Mouse (Mus musculus): ENCODE measurements around the gene Gpr55. TPM values are rescaled to one million over a fixed set of nuclear protein-coding genes. Genes with fewer than 3 reads are reported as not detected.

Gene Gpr55
- total RNA-seq, 2 experiments from 2014 or later: not detected

DNA sequence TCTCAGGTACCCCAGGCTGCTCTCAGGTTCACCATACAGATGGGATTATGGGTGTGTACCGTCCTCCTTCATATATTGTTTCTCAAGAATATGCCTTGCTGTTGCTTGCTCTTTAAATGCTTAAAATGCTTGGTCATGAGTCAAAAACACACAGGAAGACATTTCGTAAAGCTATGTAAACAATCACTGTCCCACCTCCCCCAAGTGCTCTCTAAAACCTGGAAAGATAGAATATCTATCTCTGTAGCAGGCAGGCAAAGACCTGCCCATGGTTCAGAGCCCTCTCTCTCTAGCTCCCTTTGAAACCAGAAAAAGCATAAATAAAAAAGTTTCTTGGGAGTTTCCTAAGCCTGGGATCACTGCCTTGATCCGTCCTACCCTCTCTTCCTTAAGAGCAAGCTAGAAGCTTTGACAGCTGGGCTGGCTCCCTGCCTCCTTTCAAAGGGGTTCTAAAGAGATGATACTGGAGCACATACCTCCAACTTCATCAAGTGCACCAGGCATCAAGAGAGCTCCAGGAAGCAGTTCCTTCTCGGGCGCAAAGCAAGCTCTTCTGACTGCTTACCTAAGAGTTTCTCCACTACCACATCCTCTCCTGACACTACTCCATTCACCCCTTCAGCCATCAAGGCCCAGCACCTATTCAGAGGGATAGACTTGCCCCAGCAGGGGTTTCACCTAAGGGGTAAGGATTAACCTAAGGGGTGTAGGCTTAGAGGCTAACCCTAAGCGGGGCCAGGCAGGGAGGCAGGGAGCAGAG is 1.5 kb downstream of the Gpr55 start:
- intact Hi-C loops (cut with DNase I): no loop called here
- no peak for DNase-seq

DNA sequence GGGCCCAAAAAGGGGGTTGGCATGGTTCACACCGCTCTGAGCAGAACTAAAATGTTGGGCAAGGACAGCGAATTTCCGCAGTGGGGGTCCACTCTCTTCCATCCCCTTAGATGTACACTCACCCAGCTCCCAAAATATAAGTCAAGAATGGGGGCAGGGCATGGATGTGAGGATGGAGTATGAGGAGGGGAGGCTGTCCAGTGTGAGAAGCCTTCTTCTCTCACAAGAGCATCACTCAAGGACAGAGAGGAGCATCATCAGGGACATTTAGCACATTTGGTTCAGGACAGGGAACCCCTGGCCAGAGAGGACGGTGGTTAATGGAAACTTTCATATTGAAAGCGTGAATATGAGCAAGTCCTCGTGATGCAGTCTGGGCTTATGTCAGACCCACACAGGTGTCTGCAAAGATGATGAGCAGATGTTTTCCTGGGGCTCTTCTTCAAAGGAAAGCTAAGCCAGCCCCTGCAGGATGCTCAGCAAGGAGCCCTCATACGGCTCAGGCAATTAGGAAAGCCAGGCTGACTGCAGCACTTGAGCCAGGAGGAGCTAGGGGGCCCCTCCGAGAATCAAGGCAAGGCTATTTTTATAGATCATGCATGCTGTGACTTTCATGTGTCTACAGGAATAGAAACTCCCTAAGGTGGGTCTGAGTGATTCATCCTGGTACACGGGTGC is 2.7 kb downstream of the Gpr55 start:
- no peak for DNase-seq
- intact Hi-C loops (cut with DNase I): no loop called here

DNA sequence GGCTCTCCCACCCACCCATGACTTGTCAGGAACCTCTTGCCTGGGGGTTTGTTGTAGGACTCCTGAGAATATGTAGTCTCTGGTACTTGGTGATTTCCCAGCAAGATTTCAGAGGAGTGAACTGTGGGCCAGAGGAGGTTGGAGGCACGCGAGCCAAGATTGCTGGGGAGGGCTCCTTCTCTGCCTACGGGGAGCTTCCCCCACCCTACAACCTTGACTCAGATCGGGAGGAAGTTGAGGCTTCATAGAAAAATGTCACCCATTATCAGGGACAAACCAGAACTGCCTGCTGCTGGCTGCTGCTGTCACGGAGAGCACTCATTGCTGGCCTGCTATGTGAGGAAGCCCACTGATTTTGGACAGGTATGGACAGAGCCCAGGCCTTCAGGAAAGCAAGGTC is 3.5 kb downstream of the Gpr55 start:
- intact Hi-C loops (cut with DNase I): no loop called here

DNA sequence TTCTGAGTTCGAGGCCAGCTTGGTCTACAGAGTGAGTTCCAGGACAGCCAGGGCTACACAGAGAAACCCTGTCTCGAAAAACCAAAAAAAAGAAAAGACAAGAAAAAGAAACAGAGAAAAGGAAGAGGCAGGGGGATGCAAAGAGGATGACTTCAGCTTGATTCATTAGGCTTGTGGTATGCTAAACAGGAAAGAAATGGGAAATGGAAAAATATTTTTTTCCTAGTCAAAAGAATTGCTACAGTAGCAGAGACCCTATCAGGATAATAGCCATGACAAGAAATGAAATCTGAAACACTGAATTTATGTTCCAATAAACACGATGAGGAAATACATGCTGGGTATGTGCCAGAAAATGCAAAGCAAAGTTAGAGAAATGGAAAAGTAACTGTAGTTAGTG is 5.7 kb downstream of the Gpr55 start:
- DNase-seq: no peak

More for the DNA sequence above, 3.5 kb downstream of the Gpr55 start:
- DNase-seq: no peak

GRCm38 (mm10) chr1:85949085-85949684 is 11.6 kb downstream of the Gpr55 start:
- no peak for DNase-seq
- intact Hi-C loops (cut with DNase I): no loop called here

More for the DNA sequence above, 5.7 kb downstream of the Gpr55 start:
- intact Hi-C loops (cut with DNase I): no loop called here

DNA sequence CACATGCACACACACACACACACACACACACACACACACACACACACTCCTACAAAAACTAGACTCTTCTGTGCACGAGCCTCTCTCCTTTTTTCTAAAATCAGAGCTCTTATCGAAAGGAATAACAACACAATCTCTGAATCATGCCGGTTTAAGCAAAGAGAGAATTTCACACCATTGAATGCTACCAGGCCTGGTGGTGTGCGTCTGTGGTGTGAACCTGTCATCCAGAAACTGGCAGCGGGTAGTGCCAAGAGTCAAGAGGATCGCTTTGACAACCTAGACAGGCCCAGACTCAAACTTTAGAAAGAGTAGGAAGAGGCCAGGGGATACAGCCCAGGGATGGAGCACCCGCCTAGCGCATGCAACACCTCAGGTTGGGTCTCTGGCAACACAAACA is 18.5 kb downstream of the Gpr55 start:
- no peak for DNase-seq
- intact Hi-C loops (cut with DNase I): no loop called here

DNA sequence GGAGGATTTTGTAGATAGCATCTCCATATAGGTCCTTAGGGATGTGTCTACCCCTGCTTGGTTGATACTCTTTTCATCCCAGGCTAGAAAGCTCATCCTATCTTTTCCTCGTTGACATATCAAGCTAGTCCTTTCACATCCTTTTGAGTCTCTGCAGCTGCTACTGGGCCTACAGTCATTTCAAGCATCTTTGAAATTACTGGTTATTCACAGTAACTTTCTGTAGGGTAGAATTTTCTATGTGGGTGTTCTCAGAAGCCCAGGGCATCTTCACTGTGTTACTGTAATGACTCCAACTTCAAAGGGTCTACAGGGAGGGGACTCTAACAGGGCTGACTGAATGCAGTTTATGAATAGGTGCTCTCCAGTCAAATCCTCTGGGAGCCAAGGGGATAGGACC is 23.5 kb downstream of the Gpr55 start:
- DNase-seq: no peak
- intact Hi-C loops (cut with DNase I): no loop called here

GRCm38 (mm10) chr1:85936265-85936664 is 24.5 kb downstream of the Gpr55 start:
- no peak for DNase-seq
- intact Hi-C loops (cut with DNase I): no loop called here

DNA sequence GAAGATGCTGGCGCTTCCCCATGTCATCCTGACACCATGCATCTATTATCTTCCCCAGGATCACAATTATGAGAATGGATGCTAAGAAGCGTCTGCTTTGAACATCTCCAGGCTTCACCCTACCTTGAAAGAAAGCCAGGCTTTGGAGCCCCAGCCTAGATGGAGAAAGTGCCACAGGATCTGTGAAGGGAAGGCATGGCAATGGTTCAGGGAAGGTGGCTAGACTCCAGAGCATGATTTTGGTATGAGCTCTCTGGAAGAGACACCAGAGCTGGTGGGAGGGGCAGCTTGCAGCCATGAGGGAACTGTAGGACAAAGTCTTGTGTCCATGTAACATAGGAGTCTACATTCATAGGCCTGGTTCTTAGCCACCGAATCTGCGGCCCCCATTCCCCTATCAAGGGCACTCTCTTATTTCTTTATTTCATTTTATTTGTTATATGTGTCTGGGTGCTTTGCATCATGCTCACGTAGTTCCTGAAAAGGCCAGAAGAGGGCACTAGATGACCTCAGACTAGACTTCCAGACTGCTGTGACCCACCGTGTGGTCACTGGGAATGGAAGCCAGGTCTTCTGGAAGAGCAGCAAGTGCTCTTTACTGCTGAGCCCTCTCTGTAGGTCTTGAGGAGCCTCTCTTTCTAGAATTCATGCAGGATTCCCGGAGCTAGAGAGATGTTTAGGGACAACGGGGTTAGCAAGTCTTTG is 25.5 kb downstream of the Gpr55 start:
- intact Hi-C loops (cut with DNase I): loop anchor here (1.0 kb wide), 2 partner anchors 73 to 82 kb away; no protein-coding TSS in a partner anchor
- peak; percentile 39 to 75 for DNase-seq

- intact Hi-C loops (cut with DNase I): no loop called here
- no peak for DNase-seq
Measured at GRCm38 (mm10) chr1:85934560-85934959, 26.2 kb downstream of the Gpr55 start.

GRCm38 (mm10) chr1:85933631-85934465 is 27.0 kb downstream of the Gpr55 start:
- intact Hi-C loops (cut with DNase I): no loop called here
- peak in 1 of 2 experiments; percentile 8 for DNase-seq

- no peak for DNase-seq
- intact Hi-C loops (cut with DNase I): no loop called here
Measured at GRCm38 (mm10) chr1:85933226-85933625, 27.6 kb downstream of the Gpr55 start.

- intact Hi-C loops (cut with DNase I): no loop called here
- DNase-seq: no peak
Measured at GRCm38 (mm10) chr1:85931170-85931569, 29.6 kb downstream of the Gpr55 start.

DNA sequence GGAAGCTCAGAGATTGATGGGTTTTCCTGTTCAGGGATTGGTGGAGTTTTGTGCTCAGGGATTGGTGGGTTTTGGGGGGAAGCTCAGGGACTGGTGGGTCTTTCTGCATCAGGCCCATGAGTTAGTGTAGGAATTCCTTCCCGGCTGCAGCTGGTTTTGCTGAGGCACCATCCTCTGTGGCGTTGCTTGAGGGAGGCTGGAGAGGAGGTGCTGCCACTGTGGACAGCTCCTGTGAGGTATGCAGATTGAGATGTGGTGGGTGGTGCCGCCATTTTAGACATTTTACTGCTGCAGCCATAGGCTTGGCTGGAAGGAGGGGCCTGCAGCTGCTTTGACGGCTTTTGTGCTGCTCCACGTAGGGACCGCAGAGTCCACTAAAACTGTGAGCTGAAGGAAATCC is 31.4 kb downstream of the Gpr55 start:
- no peak for DNase-seq
- intact Hi-C loops (cut with DNase I): no loop called here

DNA sequence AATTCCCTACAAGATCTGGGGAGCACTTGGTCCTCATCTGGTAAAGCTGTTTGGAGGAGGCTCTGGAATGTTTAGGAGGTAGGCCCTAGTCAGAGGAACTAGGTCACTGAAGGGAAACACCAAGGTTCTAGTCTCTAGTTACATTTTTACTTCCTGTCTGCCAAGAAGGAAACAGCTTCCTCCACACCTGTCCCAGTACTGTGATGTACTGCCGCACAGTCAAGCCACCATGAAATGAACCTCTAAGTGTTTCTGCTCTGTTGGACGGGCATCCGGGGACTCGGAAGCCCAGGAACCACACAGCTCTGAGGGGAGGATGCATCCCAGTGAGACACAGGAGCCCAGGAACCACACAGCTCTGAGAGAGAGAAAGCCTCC is 32.1 kb downstream of the Gpr55 start:
- intact Hi-C loops (cut with DNase I): no loop called here
- no peak for DNase-seq

DNA sequence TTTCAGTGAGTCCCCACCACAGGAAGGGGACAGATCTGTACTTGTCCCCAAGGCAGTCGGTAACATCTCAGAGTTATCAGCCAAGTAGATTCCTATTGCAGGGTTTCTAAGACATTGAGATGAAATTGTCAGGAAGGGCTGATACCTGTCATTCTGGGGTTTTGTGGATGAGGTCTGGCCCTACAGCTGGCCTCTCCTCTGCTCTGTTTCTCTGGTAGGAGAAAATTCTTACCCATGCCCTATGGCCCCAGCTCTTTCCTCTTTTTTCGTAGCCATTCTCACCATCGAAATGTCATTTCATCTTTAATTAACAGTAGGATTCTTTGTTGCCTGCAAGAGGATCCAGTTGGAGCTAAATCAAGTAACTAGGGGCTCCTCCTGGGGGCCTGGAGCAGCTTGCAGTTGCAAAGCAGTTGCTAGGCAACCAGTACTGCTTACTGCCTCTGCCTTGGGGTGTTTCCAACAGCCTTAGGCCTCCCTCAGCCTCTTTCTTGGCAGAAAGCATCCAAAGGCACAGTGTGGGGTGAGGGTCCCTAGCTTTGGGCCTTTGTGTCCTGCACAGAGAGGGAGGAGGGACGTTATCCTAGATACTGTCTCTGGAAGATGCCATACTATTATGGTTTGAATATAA is 32.6 kb downstream of the Gpr55 start, which contains the start of gene 4933407L21Rik:
Gene 4933407L21Rik (plus strand): TSS at position 427 of the 631 bp plus-strand sequence.
- peak; percentile 29 to 32 for DNase-seq
- intact Hi-C loops (cut with DNase I): no loop called here

DNA sequence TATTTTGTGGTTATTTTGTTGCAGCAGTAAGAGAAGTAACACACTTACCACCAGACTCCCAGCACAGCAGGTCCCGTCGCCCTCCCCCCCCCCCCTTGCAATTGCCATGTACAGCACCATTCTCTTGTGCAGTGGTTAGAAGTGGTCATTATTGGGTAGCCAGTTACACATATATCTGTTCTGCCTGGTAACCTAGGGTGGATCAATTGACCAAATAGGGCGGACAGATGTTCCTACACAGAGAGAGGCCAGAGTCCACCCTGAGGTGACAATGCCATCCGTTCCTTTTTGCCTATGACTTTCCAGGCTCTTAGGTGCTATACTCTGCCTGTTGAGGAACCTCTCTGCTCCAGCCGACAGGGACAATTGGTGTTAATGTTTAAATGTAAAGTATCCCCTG is 35.6 kb downstream of the Gpr55 start:
- no peak for DNase-seq
- intact Hi-C loops (cut with DNase I): no loop called here

DNA sequence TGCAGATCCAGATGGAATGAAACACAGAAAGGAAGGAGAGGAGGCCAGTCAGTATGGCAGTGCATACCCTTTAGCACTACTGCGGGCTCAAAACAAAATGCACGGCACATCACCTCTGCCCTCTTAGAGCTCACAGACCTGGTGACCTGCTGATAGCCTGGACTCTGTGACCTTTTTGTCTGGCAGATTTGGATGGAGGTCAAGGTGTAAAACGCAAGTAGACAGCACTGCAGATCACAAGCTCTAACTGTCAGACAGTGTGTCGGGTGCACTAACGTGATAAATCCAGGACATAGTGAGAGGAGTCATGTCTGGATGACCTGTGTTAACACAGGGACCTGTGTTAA is 38.0 kb downstream of the Gpr55 start:
- intact Hi-C loops (cut with DNase I): no loop called here
- DNase-seq: no peak

- intact Hi-C loops (cut with DNase I): no loop called here
Measured at GRCm38 (mm10) chr1:85922127-85922864, 38.5 kb downstream of the Gpr55 start.

More at GRCm38 (mm10) chr1:85922127-85922864, 38.5 kb downstream of the Gpr55 start:
- DNase-seq: no peak

Data from heart, postnatal 10 days (tissue).